Mouse (Mus musculus): Measurements from ENCODE around the gene Snx19. TPM values are rescaled to one million over a fixed set of nuclear protein-coding genes. Genes with fewer than 3 reads are reported as not detected.

The Snx19 gene
- 14.1 and 16.3 TPM in 2 replicates for total RNA-seq (2012; rRNA removed)

DNA sequence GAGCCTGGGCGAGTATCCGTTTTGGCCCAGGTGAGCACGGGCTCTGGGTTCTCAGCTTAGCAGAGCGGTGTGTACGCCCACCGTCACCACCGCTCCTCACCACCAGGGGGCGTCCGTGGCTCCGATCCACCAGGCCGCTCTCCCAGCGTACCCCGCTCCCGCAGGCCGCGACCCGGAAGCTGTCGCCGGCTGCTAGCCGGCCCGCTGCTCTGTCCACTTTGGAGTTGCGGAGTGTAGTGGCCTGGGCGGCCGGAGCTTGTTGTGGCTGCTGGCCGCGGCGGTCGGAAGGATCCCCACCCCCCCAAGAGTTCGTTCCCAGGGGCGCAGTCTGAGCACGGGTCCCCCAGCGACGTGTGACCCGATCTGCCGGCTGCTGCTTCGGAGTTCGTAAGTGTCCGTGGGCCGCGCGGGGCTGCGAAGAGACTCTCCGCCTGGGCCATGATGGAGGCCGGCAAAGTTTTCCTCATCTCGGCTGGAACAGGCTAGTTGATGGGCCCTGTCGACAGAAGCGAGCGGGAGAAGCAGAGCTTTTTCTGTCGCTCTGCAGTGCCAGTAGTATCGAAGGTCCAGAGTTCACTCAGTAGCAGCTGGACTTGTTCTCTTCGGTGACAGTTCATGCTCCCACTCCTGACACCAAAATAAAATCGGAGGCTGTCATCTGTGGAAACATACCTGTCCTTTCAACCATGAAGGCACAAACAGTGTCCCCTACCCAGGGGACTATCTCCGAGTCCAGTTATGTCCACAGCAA is at the start of gene Snx19:
Snx19 (plus strand) TSS at position 227 of the 751 bp plus-strand sequence.
- no peaks in the 10 kb centered on the region for H3K9me3 ChIP-seq (ENCODE audit: control insufficient read depth, insufficient read depth, low read depth, low read length)
- peak within 1 kb of the TSS; percentile 67 to 88 for H3K4me3 ChIP-seq (ENCODE audit: insufficient read depth in 1 of 2, low read depth in 1 of 2, low read length in 2 of 2, poor library complexity in 1 of 2, severe bottlenecking in 1 of 2)
- peak within 1 kb of the TSS; percentile 76 for H3K9ac ChIP-seq (ENCODE audit: insufficient read depth, low read depth, low read length, poor library complexity, severe bottlenecking)
- H3K36me3 ChIP-seq (ENCODE audit: control insufficient read depth, insufficient read depth, low read length, poor library complexity, severe bottlenecking), result peaks cover 6% of the 10 kb centered on the region; the same call in 1 of the 2 replicates
- TF ChIP-seq MAFK (IDR thresholded peaks at IDR 0.05; ENCODE audit: insufficient read depth, low read depth, low read length) (no peak), HCFC1 (IDR thresholded peaks at IDR 0.05; ENCODE audit: borderline replicate concordance, insufficient read depth, low read length) (no peak), CHD2 (IDR thresholded peaks at IDR 0.05; ENCODE audit: low read depth, low read length) (no peak), ZC3H11A (IDR thresholded peaks at IDR 0.05; ENCODE audit: borderline replicate concordance, low read depth, low read length) (no peak), ZNF384 (IDR thresholded peaks at IDR 0.05; ENCODE audit: low read depth, low read length) (no peak)
- in situ Hi-C loops (cut with MboI; ENCODE audit: low sequenced_read_pairs in 2 of 2, unreplicated experiment in 2 of 2), result no loop called here
- H3K4me1 ChIP-seq (ENCODE audit: control insufficient read depth in 2 of 2, insufficient read depth in 2 of 2, low read length in 2 of 2, poor library complexity in 1 of 2), result peaks cover 2 to 7% of the 10 kb centered on the region in 2 experiments; a peak in 2 of 4 replicates
- H3K27ac ChIP-seq (ENCODE audit: insufficient read depth, low read depth, low read length, poor library complexity, severe bottlenecking), result no peak within 1 kb of the TSS
- peak; percentile 69 for DNase-seq (ENCODE audit: low read depth, low spot score)

DNA sequence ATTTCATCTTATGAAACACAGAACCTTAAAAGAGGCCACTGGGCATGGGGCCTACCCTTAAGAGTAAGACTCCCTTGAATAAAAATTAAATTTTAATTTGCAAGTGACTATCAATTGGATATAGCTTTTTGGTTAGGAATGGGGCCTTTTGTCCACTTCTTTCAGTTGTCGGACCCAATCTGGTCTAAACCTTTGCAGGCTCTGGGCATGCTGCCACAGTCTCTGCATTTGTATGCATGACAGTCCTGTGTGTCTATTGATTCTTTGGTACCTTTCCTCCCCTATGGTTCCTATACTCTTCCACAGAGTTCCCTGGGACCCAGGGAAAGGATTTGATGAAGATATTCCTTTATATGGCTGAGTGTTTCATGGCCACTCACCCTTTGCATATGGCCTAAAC is 26.1 kb upstream of the Snx19 start:
- TF ChIP-seq CHD2 (IDR thresholded peaks at IDR 0.05; ENCODE audit: low read depth, low read length), result no peak
- no peak for TF ChIP-seq ZC3H11A (IDR thresholded peaks at IDR 0.05; ENCODE audit: borderline replicate concordance, low read depth, low read length)
- no peak for TF ChIP-seq MAFK (IDR thresholded peaks at IDR 0.05; ENCODE audit: insufficient read depth, low read depth, low read length)
- no peak for TF ChIP-seq ZNF384 (IDR thresholded peaks at IDR 0.05; ENCODE audit: low read depth, low read length)
- no peak for TF ChIP-seq HCFC1 (IDR thresholded peaks at IDR 0.05; ENCODE audit: borderline replicate concordance, insufficient read depth, low read length)
- no peak overlapping the region for H3K9ac ChIP-seq (ENCODE audit: insufficient read depth, low read depth, low read length, poor library complexity, severe bottlenecking)
- in situ Hi-C loops (cut with MboI; ENCODE audit: low sequenced_read_pairs in 2 of 2, unreplicated experiment in 2 of 2), result loop anchor here in 1 of 2 experiments (25.0 kb wide), 1 partner anchor 738 kb away; no protein-coding TSS in a partner anchor

DNA sequence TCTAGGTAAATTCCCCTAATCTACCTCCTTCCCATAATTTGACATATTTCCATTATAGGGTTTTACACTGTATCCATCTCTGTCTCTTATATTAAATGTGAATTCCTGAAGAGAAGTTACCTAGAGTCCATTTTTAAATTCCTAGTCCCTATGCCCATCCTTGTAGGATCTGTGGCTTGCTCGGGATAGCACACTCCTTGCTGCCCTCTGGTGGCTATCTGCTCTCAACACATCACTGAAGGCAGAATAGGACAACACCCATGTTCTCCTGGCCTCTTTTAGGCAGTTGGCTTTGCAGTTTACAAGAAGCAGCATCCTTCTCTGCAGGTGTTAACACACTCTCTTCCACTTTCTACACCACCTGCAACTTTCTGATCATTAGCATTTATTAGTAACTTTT is 4.0 kb upstream of the Snx19 start:
- Histone ChIP-seq H3K4me3 (ENCODE audit: insufficient read depth in 1 of 2, low read depth in 1 of 2, low read length in 2 of 2, poor library complexity in 1 of 2, severe bottlenecking in 1 of 2) (no peak overlapping the region), H3K9me3 (ENCODE audit: control insufficient read depth, insufficient read depth, low read depth, low read length) (no peaks in the 10 kb centered on the region), H3K4me1 (ENCODE audit: control insufficient read depth in 2 of 2, insufficient read depth in 2 of 2, low read length in 2 of 2, poor library complexity in 1 of 2) (peaks cover 2 to 3% of the 10 kb centered on the region in 2 experiments; a peak in 1 of 4 replicates), H3K9ac (ENCODE audit: insufficient read depth, low read depth, low read length, poor library complexity, severe bottlenecking) (no peak overlapping the region), H3K36me3 (ENCODE audit: control insufficient read depth, insufficient read depth, low read length, poor library complexity, severe bottlenecking) (no peaks in the 10 kb centered on the region), H3K27ac (ENCODE audit: insufficient read depth, low read depth, low read length, poor library complexity, severe bottlenecking) (no peak overlapping the region)
- no peak for TF ChIP-seq MAFK (IDR thresholded peaks at IDR 0.05; ENCODE audit: insufficient read depth, low read depth, low read length)
- TF ChIP-seq HCFC1 (IDR thresholded peaks at IDR 0.05; ENCODE audit: borderline replicate concordance, insufficient read depth, low read length), result no peak
- TF ChIP-seq CHD2 (IDR thresholded peaks at IDR 0.05; ENCODE audit: low read depth, low read length), result no peak
- TF ChIP-seq ZNF384 (IDR thresholded peaks at IDR 0.05; ENCODE audit: low read depth, low read length), result no peak
- TF ChIP-seq ZC3H11A (IDR thresholded peaks at IDR 0.05; ENCODE audit: borderline replicate concordance, low read depth, low read length), result no peak; the same call in 1 of the 2 replicates
- in situ Hi-C loops (cut with MboI; ENCODE audit: low sequenced_read_pairs in 2 of 2, unreplicated experiment in 2 of 2), result loop anchor here in 1 of 2 experiments (25.0 kb wide), 1 partner anchor 761 kb away; no protein-coding TSS in a partner anchor
- DNase-seq (ENCODE audit: low read depth, low spot score), result peak; percentile 46

More for the DNA sequence above, 26.1 kb upstream of the Snx19 start:
- DNase-seq (ENCODE audit: low read depth, low spot score), result no peak
- Histone ChIP-seq H3K9me3 (ENCODE audit: control insufficient read depth, insufficient read depth, low read depth, low read length) (no peaks in the 10 kb centered on the region), H3K36me3 (ENCODE audit: control insufficient read depth, insufficient read depth, low read length, poor library complexity, severe bottlenecking) (no peaks in the 10 kb centered on the region), H3K27ac (ENCODE audit: insufficient read depth, low read depth, low read length, poor library complexity, severe bottlenecking) (no peak overlapping the region), H3K4me3 (ENCODE audit: insufficient read depth in 1 of 2, low read depth in 1 of 2, low read length in 2 of 2, poor library complexity in 1 of 2, severe bottlenecking in 1 of 2) (no peak overlapping the region), H3K4me1 (ENCODE audit: control insufficient read depth in 2 of 2, insufficient read depth in 2 of 2, low read length in 2 of 2, poor library complexity in 1 of 2) (no peaks in the 10 kb centered on the region; a peak in 1 of 4 replicates)

GRCm38 (mm10) chr9:30425178-30425577 is 1.7 kb upstream of the Snx19 start:
- Histone ChIP-seq H3K4me3 (ENCODE audit: insufficient read depth in 1 of 2, low read depth in 1 of 2, low read length in 2 of 2, poor library complexity in 1 of 2, severe bottlenecking in 1 of 2) (no peak overlapping the region), H3K27ac (ENCODE audit: insufficient read depth, low read depth, low read length, poor library complexity, severe bottlenecking) (no peak overlapping the region), H3K9ac (ENCODE audit: insufficient read depth, low read depth, low read length, poor library complexity, severe bottlenecking) (no peak overlapping the region), H3K36me3 (ENCODE audit: control insufficient read depth, insufficient read depth, low read length, poor library complexity, severe bottlenecking) (peaks cover 5% of the 10 kb centered on the region; the same call in 1 of the 2 replicates), H3K4me1 (ENCODE audit: control insufficient read depth in 2 of 2, insufficient read depth in 2 of 2, low read length in 2 of 2, poor library complexity in 1 of 2) (peaks cover 2 to 7% of the 10 kb centered on the region in 2 experiments; a peak in 2 of 4 replicates), H3K9me3 (ENCODE audit: control insufficient read depth, insufficient read depth, low read depth, low read length) (no peaks in the 10 kb centered on the region)
- in situ Hi-C loops (cut with MboI; ENCODE audit: low sequenced_read_pairs in 2 of 2, unreplicated experiment in 2 of 2), result no loop called here
- no peak for DNase-seq (ENCODE audit: low read depth, low spot score)
- no peak for TF ChIP-seq ZC3H11A (IDR thresholded peaks at IDR 0.05; ENCODE audit: borderline replicate concordance, low read depth, low read length)
- TF ChIP-seq HCFC1 (IDR thresholded peaks at IDR 0.05; ENCODE audit: borderline replicate concordance, insufficient read depth, low read length), result no peak
- no peak for TF ChIP-seq CHD2 (IDR thresholded peaks at IDR 0.05; ENCODE audit: low read depth, low read length)
- TF ChIP-seq MAFK (IDR thresholded peaks at IDR 0.05; ENCODE audit: insufficient read depth, low read depth, low read length), result no peak
- TF ChIP-seq ZNF384 (IDR thresholded peaks at IDR 0.05; ENCODE audit: low read depth, low read length), result no peak

All from ES-E14 (cell line).